Mouse (Mus musculus) lung, postnatal 0 days (tissue): ENCODE measurements at regions not wholly inside any gene's neighbourhood (a gene's known extent, or its start where the extent isn't known, plus 50 kb on each side); places are given as distances from the start of the nearest gene placed in this dataset.

Experiments used
- CTCF ChIP-seq: IDR thresholded peaks from 2 replicates; pipeline ENCODE4 v1.5.1; 2016; ENCODE audit warnings: antibody characterized with exemption, mild to moderate bottlenecking
- EP300 ChIP-seq: IDR thresholded peaks from 2 replicates; pipeline ENCODE4 v1.6.1; 2016; ENCODE audit warnings: antibody characterized with exemption, mild to moderate bottlenecking, control low read depth

DNA sequence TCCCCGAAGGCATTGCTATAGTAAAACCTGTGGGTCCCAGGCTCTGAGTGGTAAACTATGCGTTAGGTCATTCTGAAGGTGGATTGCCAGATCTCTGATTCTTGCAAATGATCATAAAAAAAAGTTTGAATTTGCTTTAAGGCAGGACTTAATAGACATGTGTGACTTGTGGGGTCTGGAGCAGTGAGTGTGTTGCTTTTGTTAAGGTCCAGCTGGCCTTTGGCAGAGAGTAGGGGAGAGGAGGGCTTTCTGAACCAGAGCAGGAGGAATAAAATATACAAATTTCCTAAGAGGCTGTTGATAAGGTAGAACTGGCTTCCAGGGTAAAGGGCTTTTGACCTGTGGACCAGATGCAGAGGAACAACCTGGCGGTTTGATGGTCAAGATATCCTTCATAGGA is 69.0 kb downstream of the Foxb1 start:
- TF ChIP-seq CTCF: no peak
- TF ChIP-seq EP300: no peak
